Mouse (Mus musculus): ENCODE results near the gene Aoc1. TPM values are rescaled to one million over a fixed set of nuclear protein-coding genes. Genes with fewer than 3 reads are reported as not detected.

Gene Aoc1
- not detected for polyA plus RNA-seq (2017; shearing (Covaris generic))

DNA sequence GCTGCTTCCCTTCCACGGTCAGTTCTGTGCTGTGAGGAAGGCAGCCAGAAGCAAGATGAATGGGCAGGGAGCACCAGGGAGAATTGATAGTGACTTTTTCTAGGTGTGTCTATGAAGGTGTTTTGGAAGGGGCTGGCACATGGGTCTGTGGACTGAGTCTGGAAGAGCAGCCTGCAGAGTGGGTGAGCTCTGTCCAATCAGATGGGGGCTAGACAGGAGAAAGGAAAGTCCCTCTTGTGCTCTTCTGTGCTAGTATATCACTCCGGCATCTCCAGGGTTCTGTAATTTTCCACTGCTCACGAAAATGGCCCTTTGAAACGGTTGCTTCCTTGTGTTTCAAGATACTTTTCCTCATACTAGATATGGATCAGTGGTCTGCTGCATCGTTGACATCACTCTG, at the start of gene Aoc1:
TSS of gene Aoc1 (plus strand) at position 301 of the 400 bp plus-strand sequence.

DNA sequence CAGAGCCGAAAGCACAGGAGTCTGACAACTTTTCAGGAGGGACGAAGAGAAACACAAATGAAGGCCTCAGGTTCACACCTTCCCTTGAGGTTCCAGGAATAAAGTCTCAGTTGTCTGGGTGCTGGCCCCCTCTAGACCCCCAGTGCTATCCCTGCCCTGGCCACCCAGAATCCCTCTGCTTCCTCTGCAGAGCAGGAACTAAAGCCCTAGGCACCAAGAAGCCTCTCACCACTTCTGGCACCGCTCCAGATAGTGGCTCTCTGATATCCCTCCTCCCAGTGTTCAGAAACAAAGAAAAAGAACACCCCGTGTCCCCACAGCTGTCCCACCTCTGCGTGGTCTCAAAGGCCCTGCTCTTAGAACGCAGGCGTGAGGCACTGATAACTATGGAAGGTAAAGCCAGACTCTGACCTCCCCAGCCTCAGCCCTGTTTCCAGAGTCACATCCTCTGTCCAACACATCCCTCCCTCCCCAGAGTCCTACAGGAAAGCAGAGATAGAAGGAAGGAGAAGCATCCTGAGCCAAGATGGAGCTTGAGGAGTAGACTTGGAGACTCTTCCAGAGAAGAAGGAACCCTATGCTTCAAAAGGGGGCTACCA, 32.2 kb upstream of the Aoc1 start, which contains the start of gene Tmem176a:
TSS of gene Tmem176a (plus strand) at position 549 of the 599 bp plus-strand sequence.

DNA sequence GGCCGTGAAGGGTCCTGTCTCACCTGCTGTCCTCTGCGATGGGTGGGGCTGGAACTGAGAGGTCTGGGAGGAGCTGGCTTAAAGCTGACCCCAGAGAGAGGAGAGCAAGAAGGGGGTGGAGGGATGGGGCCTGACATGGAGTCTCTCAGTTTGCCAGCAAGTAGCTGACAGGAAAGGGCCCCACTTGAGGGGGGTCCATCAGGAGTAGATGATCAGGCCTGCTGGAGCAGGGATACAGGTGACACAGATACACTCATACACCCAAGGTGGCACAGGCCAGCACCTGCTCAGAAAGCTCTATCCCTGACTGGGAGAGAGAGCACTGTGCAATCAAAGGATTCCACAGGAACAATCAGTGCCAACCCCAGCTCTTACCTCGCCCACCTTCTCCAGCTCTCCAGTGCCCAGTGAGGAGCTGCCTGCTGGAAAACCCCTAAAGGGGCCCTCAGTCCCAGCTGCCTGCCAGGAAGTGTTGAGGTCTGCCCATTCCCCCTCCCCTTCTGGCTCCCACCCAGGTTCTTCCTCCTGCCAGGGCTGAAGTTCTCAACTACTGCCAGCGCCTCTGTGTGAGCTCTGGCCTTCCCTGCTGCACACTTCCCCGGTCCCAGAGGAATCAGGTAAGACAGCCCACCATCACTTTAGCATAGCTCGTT, 31.6 kb upstream of the Aoc1 start, which contains the start of gene Tmem176b:
TSS of gene Tmem176b (minus strand) at position 524 of the 653 bp plus-strand sequence.

DNA sequence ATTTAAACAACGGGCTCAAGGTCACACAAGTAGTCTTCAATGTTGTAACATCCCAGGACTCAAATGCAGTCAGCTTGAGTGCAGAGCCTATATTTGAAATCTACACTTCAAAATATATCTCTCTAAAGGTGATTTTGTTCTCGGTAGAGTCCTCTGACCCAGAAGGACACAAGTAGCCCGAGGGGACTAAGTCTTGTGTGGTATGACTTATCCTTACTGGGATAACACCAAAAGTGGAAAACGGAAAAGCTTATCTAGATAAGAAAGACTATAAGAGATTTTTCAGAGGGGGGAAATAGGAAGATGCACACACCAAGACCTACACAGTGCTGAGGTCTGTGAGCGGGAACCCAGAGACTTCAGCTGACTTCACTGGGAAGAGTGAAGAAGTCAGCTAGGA, 56.9 kb downstream of the Aoc1 start, which contains the start of gene 1600015I10Rik:
TSS of gene 1600015I10Rik (plus strand) at position 301 of the 400 bp plus-strand sequence.

Other genes with a start within 250 kb of the Aoc1 start
- 5.2 TPM for gene AI854703, start 246.1 kb upstream of the Aoc1 start, polyA plus RNA-seq (2017; shearing (Covaris generic))
- gene Gimap8, start 225.7 kb upstream of the Aoc1 start, polyA plus RNA-seq (2017; shearing (Covaris generic)) = 194 TPM
- gene Gimap9, start 196.8 kb upstream of the Aoc1 start, polyA plus RNA-seq (2017; shearing (Covaris generic)) = 285 TPM
- 1,424 TPM for gene Gimap4, start 188.3 kb upstream of the Aoc1 start, polyA plus RNA-seq (2017; shearing (Covaris generic))
- gene Gimap6, start 164.7 kb upstream of the Aoc1 start, polyA plus RNA-seq (2017; shearing (Covaris generic)) = 1,045 TPM
- 29.9 TPM for gene Gm28053, start 154.3 kb upstream of the Aoc1 start, polyA plus RNA-seq (2017; shearing (Covaris generic))
- gene Gimap7, start 154.3 kb upstream of the Aoc1 start, polyA plus RNA-seq (2017; shearing (Covaris generic)) = 306 TPM
- gene Gimap1, start 133.8 kb upstream of the Aoc1 start, polyA plus RNA-seq (2017; shearing (Covaris generic)) = 196 TPM
- 259 TPM for gene Gimap5, start 126.7 kb upstream of the Aoc1 start, polyA plus RNA-seq (2017; shearing (Covaris generic))
- 2,133 TPM for gene Gimap3, start 102.0 kb upstream of the Aoc1 start, polyA plus RNA-seq (2017; shearing (Covaris generic))
- gene Tmem176a, start 32.0 kb upstream of the Aoc1 start, polyA plus RNA-seq (2017; shearing (Covaris generic)) = 12.9 TPM
- gene Tmem176b, start 31.4 kb upstream of the Aoc1 start, polyA plus RNA-seq (2017; shearing (Covaris generic)) = 18.8 TPM
- gene 1600015I10Rik, start 57.0 kb downstream of the Aoc1 start, polyA plus RNA-seq (2017; shearing (Covaris generic)) = not detected
- not detected for gene Doxl2, start 102.1 kb downstream of the Aoc1 start, polyA plus RNA-seq (2017; shearing (Covaris generic))
- gene Svs1, start 114.0 kb downstream of the Aoc1 start, polyA plus RNA-seq (2017; shearing (Covaris generic)) = not detected
- 2.8 TPM for gene Gpnmb, start 163.7 kb downstream of the Aoc1 start, polyA plus RNA-seq (2017; shearing (Covaris generic))
- gene Malsu1, start 200.9 kb downstream of the Aoc1 start, polyA plus RNA-seq (2017; shearing (Covaris generic)) = 21.0 TPM